Mouse (Mus musculus): ENCODE data around the gene Slc17a7.

- TF ChIP-seq CTCF (IDR thresholded peaks at IDR 0.05; ENCODE audit: low read depth, low read length): no peak
- TF ChIP-seq POLR2A (IDR thresholded peaks at IDR 0.05; ENCODE audit: insufficient read depth, low read length): no peak
- TF ChIP-seq EP300 (IDR thresholded peaks at IDR 0.05; ENCODE audit: insufficient read depth, low read depth, low read length): no peak
These were observed 3.2 kb downstream of the Slc17a7 start for GRCm38 (mm10) chr7:45166950-45167401.
